In the genomic region with DNA sequence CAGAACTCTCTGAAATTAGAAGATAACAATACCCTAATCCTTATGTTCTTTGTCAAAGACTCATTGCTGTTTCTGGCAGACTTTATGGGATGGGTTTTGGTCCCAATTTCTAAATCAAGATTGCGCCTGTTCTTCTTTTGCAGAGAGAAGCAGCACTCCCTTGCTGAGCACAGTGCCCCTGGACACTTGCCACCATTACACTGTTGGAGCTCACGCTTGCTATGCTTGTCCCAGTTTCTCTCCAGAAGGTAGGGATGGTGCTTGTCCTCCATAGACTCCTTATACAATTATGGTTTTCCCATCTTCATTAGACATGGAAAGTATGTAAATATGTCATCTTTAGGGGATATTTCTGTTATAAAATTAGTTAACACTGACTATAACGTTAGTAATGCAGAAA, we compare ENCODE assay signal across 15 mouse cellular contexts.
"Had no signal": no experiment of that assay in that cellular context is flagged by ENCODE, and none has a peak within 500 bp of the region (broad histone marks: within the 10 kb centered on the region; RNA-seq: fewer than 3 reads in every experiment).

No protein-coding gene starts in this region.

- H3K4me1 ChIP-seq: limb, embryonic 12.5 days; liver, embryonic 13.5 days; lung, embryonic 15.5 days; megakaryocyte, embryonic 14.5 days; stomach, embryonic 15.5 days had no signal

- H3K27me3 ChIP-seq: limb, embryonic 12.5 days; liver, embryonic 13.5 days; lung, embryonic 15.5 days; megakaryocyte, embryonic 14.5 days; stomach, embryonic 15.5 days had no signal

- H3K4me3 ChIP-seq: limb, embryonic 12.5 days; liver, embryonic 13.5 days; lung, embryonic 15.5 days; megakaryocyte, embryonic 14.5 days; stomach, embryonic 15.5 days had no signal

- H3K9ac ChIP-seq: limb, embryonic 12.5 days; liver, embryonic 13.5 days; liver, postnatal 0 days; lung, embryonic 15.5 days; stomach, embryonic 15.5 days had no signal

- H3K36me3 ChIP-seq: liver, embryonic 13.5 days; lung, embryonic 15.5 days; stomach, embryonic 15.5 days had no signal

- H3K27ac ChIP-seq: limb, embryonic 12.5 days; liver, embryonic 13.5 days; lung, embryonic 15.5 days; macrophage; stomach, embryonic 15.5 days had no signal

- ATAC-seq: liver, postnatal 0 days; midbrain, embryonic 16.5 days had no signal

- DNase-seq: kidney, adult 8-10 months; kidney, postnatal 25 days; liver; liver, embryonic 13.5 days; liver, postnatal 0 days; lung, postnatal 14 days; right cerebral cortex, postnatal 14 days; thymus, adult 2 months; thymus, postnatal 36 days had no signal
